Mouse (Mus musculus): Measurements from ENCODE around the gene Mettl16.
"Not testable (repeated sequence)": the region's sequence is repeated elsewhere in the genome, so short reads cannot be mapped to it uniquely, and the experiment has no call there.

Mettl16 gene

DNA sequence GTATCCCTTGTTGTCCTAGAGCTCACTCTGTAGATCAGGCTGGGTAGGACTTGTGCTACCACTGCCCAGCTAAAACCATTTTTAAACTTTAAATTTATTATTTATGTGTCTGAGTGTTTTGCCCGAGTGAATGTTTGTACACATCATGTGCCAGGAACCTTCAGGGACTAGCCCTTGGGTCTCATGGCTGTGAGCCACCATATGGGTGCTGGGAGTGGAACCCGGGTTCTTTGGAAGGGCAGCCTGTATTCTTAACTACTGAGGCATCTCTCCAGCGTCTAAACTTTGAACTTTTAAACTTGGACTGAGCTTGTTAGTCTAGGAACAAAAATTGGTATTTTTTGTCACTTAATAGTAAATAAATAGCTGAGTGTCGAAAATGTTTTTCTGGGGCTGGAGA, 22.2 kb downstream of the Mettl16 start:
- no peak for DNase-seq (ENCODE audit: low spot score in 2 of 2)

DNA sequence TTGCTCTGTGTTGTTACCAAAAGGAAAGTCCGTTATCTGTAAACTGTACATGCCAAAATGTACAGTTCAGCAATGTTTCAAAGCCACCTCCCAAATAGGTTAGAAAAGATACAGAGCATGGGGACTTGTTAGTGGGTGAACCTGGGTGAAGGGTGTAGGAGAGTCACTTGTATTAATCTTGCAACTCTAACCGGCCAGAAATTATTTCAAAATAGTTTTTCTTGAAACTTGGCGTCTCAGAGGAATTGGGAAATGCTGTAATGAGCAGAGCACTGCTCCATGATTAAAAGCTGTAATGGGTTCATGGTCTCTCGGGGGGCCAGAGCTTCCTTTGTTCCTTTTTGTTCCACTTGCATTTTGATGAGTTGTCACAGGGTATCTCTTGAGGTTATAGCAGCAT, 30.0 kb downstream of the Mettl16 start:
- DNase-seq (ENCODE audit: low spot score in 2 of 2) = no peak

GRCm38 (mm10) chr11:74804081-74804627, 33.5 kb downstream of the Mettl16 start:
- no peak for DNase-seq (ENCODE audit: low spot score in 2 of 2)

- DNase-seq (ENCODE audit: low spot score in 2 of 2) = no peak
Observed at GRCm38 (mm10) chr11:74807246-74807882, 36.7 kb downstream of the Mettl16 start.

- no peak for DNase-seq (ENCODE audit: low spot score in 2 of 2)
Observed at GRCm38 (mm10) chr11:74808251-74808853, 37.7 kb downstream of the Mettl16 start.

DNA sequence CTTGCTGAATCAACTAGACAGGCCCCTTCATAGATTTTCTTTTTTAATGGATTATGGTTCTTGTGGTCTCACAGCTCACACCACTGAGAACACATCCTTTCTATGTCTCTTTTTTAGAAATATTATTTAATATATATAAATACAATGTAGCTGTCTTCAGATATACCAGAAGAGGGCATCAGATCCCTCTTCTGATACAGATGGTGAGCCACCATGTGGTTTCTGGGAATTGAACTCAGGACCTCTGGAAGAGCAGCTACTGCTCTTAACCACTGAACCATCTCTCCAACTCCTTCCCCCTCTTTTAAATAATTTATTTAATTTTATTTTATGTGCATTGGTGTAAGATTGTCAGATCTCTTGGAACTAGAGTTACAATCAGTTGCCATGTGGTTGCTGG, 39.5 kb downstream of the Mettl16 start:
- no peak for DNase-seq (ENCODE audit: low spot score in 2 of 2)

DNA sequence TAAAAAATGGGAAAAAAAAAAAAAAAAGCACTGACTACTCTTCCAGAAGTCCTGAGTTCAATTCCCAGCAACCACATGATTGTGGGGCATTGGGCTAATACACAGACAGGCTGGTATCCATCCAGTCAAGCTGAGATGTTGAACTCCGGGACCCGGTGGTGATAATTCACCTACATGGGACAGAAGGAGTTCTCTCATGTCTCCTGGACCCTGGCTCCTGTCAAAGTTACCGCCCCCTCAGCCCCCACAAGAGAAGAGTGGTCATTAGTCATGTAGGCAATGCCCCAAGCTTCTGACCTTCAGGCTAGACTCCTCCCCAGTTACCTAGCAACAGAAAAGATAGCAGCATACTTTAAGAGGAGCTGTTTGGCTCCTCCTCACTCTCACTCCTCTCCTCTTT, 40.4 kb downstream of the Mettl16 start:
- DNase-seq (ENCODE audit: low spot score in 2 of 2) = not testable (repeated sequence)

DNA sequence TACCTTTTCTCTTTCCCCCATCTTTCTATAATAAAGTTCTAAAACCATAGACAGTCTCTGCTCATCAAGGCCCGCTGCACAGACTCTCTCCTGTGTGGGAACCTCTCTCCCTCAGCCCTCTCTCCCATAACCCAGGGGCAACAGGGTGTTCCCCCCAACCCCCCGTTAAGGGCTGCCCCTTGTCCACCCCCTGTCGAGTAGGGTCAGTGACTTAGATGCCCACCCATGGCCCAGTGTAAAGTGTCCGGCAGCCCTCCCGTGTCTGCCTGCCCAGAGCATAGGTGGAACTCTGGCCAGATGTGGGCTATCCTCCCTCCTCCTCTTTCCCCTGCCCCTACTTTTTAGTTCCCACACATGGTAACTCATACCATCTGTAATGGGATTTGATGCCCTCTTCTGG, 40.9 kb downstream of the Mettl16 start:
- no peak for DNase-seq (ENCODE audit: low spot score in 2 of 2)

GRCm38 (mm10) chr11:74815795-74816194, 45.2 kb downstream of the Mettl16 start:
- DNase-seq (ENCODE audit: low spot score in 2 of 2) = no peak

DNA sequence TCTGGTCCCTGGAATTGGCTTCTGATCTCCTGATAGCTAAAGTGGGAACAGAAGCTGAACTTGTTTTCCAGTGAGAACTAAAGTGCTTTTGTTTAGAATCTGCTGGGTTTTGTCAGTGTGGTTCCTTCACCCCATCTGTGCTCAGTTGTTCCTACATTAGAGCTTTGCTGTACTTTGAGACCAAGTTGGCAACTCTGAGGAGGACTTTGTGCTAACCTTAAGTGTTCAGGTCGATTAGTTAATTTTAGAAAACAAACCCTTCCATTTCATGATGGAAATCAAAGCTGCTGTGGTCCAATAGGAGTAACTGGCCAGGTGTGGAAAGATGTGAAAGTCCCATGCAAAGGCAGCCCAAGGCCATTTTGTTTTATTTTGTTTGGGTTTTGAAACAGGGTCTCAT, 50.3 kb downstream of the Mettl16 start:
- no peak for DNase-seq (ENCODE audit: low spot score in 2 of 2)

DNA sequence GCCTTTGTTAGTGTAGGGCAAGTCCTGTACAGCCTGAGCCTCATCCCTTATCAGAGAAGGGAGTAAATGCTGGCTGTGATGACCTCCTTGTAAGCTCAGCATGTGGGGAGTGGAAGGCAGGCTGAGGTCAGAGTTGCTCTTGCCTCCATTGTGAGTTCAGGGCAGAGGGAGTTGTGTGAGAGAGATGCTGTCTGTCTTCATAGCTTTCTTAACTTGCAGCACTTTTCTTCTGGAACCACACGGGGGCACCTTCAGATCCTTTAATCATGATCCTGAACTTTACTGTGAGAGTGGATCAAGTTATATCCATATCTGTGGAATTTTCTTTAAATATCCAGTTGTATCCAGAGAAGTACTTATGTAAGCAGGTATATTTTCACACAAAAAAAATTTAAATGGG, 50.8 kb downstream of the Mettl16 start:
- peak; percentile 49 to 57 for DNase-seq (ENCODE audit: low spot score in 2 of 2)

- no peak for DNase-seq (ENCODE audit: low spot score in 2 of 2)
Observed at GRCm38 (mm10) chr11:74822746-74823440, 52.3 kb downstream of the Mettl16 start.

DNA sequence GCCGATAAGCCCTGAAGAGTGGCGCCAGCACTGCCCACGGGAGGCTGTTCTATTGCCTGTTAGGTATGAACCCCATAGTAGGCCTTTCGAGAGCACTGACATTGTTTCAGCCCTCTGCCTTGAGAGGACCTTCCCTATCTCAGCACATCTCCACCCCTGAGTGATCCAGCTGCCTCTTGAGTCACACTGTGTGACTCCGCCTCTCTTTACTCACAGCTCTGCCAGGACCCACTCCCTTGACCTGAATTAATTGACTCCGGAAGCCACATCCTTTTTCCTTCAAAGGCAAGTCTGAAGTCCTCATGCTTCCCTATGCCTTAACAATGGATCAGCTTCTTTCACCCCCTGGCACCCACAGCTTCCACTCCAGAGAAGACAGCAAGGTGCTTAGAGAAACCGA, 55.5 kb downstream of the Mettl16 start:
- DNase-seq (ENCODE audit: low spot score in 2 of 2) = no peak

GRCm38 (mm10) chr11:74826702-74827101, 56.1 kb downstream of the Mettl16 start:
- DNase-seq (ENCODE audit: low spot score in 2 of 2) = no peak

DNA sequence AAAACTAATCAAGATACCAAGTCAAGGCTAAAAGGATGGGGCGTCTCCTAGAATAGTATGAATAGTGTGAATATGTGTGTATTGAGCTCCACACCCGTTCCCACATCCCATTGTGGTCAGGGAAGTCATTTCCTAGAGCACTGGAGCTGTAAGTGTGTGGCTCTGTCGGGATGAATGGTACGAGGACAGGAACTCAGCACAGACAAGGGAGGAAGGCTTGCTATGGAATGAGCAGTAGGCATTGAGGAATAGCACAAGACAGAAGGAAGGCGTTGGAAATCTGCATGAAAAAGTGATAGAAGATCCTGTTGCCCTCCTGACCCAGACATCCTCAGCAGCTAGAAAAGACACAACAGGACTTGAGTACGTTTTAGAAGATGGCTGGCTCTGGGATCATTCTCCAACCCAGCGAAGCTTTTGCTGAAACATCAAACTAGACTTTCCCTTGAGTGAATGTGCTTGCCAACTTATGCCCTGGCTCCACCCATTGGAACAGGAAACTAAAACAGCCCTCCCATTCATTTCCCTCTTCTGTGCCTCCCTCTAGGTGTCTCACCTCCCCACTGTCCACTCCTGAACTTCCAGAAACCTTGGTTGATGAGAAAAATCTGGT, 57.3 kb downstream of the Mettl16 start:
- peak in 1 of 2 experiments; percentile 21 for DNase-seq (ENCODE audit: low spot score in 2 of 2)

GRCm38 (mm10) chr11:74828404-74828931, 57.8 kb downstream of the Mettl16 start:
- peak; percentile 34 to 49 for DNase-seq (ENCODE audit: low spot score in 2 of 2)

GRCm38 (mm10) chr11:74828965-74829550, 58.4 kb downstream of the Mettl16 start:
- peak in 1 of 2 experiments; percentile 28 for DNase-seq (ENCODE audit: low spot score in 2 of 2)

GRCm38 (mm10) chr11:74829812-74830211, 59.2 kb downstream of the Mettl16 start:
- DNase-seq (ENCODE audit: low spot score in 2 of 2) = peak; percentile 87 to 89

DNA sequence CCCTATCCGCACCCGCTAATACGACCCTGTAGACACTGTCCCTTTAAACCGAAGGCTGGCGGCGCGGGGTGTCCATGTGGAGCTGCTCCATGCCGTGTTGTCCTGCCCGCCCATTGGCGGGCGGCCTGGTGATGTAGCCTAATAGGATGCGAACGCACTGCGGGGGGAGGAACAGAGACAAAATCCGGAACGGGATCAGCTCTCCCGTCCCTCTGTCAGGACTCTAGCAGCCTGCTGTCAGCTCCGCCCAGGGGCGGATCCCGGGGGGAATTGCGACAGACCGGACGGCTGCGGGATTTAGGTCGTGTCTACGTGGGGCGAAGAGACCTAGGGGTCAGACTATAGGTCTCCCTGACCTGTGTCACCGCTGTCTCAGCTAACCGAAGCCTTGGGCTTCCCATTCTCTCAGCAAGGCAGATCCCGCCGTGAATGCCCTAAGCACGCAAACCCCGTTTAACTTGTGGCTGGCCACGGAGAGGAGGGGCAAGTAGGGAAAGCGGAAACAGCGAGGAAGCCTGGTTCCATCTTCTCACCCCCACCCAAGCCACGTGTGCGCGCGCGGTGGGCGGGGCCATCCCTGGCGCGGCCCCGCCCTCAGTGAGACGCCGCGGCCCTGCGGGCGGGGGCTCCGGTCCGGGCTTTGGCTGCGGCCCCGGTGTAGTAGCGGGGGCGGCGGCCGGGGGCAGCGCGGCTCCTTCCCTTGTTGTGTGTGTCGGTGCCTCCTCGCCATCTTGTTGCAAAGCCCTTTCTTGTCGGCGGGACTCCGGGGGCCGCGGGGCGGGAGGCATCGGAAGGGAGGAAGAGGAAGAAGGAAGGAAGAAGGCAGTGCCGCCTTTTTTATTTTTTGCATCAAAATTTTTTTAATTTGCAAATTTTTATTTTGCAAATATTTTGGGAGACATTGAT, 59.9 kb downstream of the Mettl16 start, which contains the start of gene Mnt:
Gene Mnt (plus strand): TSS at position 665 of the 906 bp plus-strand sequence.
- peak; percentile 99 to 100 for DNase-seq (ENCODE audit: low spot score in 2 of 2)

DNA sequence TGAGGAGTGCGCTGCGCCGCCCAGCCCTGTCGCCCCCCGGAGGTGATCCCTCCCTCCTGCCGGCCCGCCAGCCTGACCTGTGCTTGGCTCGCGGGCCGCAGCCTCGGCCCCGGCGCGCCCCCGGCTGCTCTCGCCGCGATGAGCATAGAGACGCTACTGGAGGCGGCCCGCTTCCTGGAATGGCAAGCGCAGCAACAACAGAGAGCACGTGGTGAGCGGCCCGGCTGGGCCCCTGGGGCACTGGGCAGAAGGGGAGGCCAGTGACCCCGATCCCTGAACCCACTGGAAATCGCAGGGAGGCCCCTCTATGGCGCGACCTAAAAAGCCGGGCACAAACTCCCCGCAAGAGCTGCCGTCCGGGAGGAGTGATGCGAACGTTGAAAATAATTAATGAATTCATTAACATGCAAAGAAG, 60.6 kb downstream of the Mettl16 start:
- DNase-seq (ENCODE audit: low spot score in 2 of 2) = peak; percentile 72 to 77

Measured in right cerebral cortex, postnatal 10 days (tissue).